Mouse (Mus musculus) effector memory CD4-positive, alpha-beta T cell, adult 7 months (primary cell): ENCODE data around the gene Bcl3. TPM values are rescaled to one million over a fixed set of nuclear protein-coding genes. Genes with fewer than 3 reads are reported as not detected.

Experiments used
- polyA plus RNA-seq: library from polyadenylated mRNA; unstranded; fragments of 100-300 nt; shearing (Covaris generic); gene quantifications from one replicate; pipeline ENCODE4 v1.2.1, GENCODE M21; 2017

Gene Bcl3
- polyA plus RNA-seq, result 199 TPM

DNA sequence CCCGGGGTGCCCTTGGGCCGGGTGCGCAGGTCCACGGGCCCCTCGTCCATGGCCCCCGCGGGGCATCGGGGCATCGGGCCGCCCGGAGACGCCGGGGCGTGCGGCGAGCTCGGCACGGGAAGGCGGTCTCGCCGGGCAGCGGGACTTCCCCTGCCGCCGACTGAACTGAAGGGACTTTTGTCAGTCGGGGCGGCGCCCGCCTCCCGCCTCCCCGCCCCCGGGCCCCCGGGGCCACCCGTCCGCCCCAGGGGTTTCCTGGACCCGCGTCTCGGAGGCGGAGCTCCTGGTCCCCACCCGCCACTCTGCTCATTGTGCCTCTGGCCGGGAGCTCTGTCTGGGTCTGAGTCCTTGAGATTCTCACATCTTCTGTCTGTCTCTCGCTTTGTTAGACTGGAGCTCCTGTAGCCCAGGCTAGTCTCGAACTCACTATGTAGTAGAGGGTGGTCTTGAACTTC lies at the start of gene Bcl3:
Bcl3 (minus strand) TSS at position 167 of the 455 bp plus-strand sequence.

DNA sequence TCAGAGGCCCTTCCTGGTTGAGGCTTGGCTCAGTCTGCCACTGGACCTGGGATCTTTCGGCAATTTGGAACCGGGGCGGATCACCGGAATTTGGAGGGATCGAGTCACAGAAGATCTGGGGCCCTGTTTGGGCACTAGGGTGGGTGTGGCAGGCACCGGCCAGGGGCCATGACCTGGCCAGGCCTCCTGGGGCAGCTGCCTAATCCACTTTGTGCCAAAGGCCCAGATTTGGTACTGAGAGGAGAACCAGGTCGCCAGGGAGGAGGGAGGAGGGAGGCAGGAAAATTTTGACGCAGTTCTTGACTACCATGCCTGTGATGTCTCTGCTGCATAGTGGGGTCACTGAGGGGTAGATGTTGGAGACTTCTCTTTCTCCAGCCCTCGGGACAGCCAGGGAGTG lies 38.6 kb upstream of the Bcl3 start, which contains the start of gene Ceacam16:
Ceacam16 (minus strand) TSS at position 101 of the 400 bp plus-strand sequence.

DNA sequence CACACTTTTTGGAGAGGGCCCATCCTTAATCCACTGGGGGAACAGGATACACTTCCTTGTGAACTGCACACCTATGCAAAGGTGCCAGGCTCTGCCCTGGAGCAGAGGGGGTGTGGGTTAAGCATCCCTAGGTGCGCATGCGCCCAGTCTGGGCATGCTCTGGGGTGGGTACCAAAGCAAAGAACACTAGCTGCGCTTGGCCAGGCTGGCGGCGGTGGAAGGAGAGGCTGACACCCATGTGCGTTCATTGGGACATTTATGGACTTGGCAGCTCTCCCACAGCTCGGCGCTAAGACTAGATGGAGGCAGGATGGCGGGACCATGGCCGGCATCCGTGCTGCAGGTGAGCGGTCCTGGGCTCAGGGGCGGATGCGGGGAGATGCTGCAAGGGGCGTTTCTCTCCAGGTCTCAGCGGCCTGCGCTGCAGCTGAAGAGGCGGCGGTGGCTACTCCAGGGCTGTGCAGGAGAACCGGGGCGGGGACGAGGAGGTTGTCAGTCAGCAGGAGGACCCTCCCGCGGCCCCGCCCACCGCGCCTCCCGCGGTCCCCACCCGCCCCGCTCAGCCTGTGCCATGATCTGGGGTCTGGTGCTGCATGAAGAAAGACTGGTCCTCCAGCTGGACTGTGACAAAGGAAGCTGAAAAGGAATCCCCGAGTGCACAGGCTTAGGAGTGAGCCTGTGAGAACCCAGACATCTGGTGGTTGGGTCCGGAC lies 29.4 kb upstream of the Bcl3 start, which contains the start of gene Gm19345:
Gm19345 (plus strand) TSS at position 146 of the 713 bp plus-strand sequence.

GRCm38 (mm10) chr7:19796697-19797588 lies 25.6 kb downstream of the Bcl3 start, which contains the start of gene Cblc:
Gene Cblc, minus strand, starts transcription at chr7:19796809.

DNA sequence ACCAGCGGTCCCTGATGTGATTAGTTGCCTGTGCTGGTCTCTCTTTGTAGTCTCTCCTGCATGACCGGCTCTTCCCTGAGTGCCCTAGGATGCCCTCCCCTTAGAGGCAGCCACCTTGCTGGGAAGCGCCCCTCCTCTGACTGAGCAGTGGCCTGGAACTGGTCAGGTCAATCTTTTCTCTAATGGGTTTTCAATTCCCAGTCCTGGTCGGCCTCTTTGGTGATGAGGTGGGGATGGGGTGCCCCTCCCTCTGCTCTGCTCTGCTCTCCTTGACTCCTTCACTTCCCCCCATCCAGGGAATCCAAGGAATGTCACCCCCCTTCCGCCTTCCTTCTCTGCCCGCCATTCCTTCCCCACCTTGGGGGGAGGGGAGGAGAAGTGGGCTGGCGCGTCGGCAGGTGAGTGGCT lies 51.6 kb downstream of the Bcl3 start, which contains the start of gene Bcam:
Bcam (minus strand) TSS at position 33 of the 408 bp plus-strand sequence.

Other genes starting within 250 kb of the Bcl3 start
- 1.8 TPM for gene Zfp296, start 245.5 kb downstream of the Bcl3 start, polyA plus RNA-seq
- gene Gemin7, start 245.2 kb downstream of the Bcl3 start, polyA plus RNA-seq, result 105 TPM
- 49.4 TPM for gene Clasrp, start 218.3 kb downstream of the Bcl3 start, polyA plus RNA-seq
- gene Relb, start 193.3 kb downstream of the Bcl3 start, polyA plus RNA-seq, result 249 TPM
- 121 TPM for gene Clptm1, start 157.7 kb downstream of the Bcl3 start, polyA plus RNA-seq
- not detected for gene Apoc2, start 144.8 kb downstream of the Bcl3 start, polyA plus RNA-seq
- gene Gm44805, start 141.3 kb downstream of the Bcl3 start, polyA plus RNA-seq, result not detected
- 0.18 TPM for gene Apoc4, start 141.3 kb downstream of the Bcl3 start, polyA plus RNA-seq
- not detected for gene Apoc1, start 130.1 kb downstream of the Bcl3 start, polyA plus RNA-seq
- 1.3 TPM for gene Apoe, start 123.6 kb downstream of the Bcl3 start, polyA plus RNA-seq
- 63.8 TPM for gene Tomm40, start 107.3 kb downstream of the Bcl3 start, polyA plus RNA-seq
- not detected for gene Nectin2, start 72.3 kb downstream of the Bcl3 start, polyA plus RNA-seq
- gene Bcam, start 51.8 kb downstream of the Bcl3 start, polyA plus RNA-seq, result 0.65 TPM
- gene Cblc, start 26.0 kb downstream of the Bcl3 start, polyA plus RNA-seq, result not detected
- gene Gm19345, start 29.2 kb upstream of the Bcl3 start, polyA plus RNA-seq, result not detected
- not detected for gene Ceacam16, start 38.5 kb upstream of the Bcl3 start, polyA plus RNA-seq
- gene Ceacam19, start 65.2 kb upstream of the Bcl3 start, polyA plus RNA-seq, result not detected
- 42.3 TPM for gene Pvr, start 98.4 kb upstream of the Bcl3 start, polyA plus RNA-seq
- gene Igsf23, start 128.0 kb upstream of the Bcl3 start, polyA plus RNA-seq, result 0.94 TPM
- 0.18 TPM for gene Ceacam20, start 142.6 kb upstream of the Bcl3 start, polyA plus RNA-seq
- 0.26 TPM for gene Nlrp9b, start 168.7 kb upstream of the Bcl3 start, polyA plus RNA-seq